Mouse (Mus musculus): ENCODE measurements at regions not wholly inside any gene's neighbourhood (a gene's known extent, or its start where the extent isn't known, plus 50 kb on each side); places are given as distances from the start of the nearest gene placed in this dataset.
"Not testable (repeated sequence)": the region's sequence is repeated elsewhere in the genome, so short reads cannot be mapped to it uniquely, and the experiment has no call there.

- no peak for DNase-seq (ENCODE audit: low spot score)
These were observed 304.7 kb upstream of the Shh start for GRCm38 (mm10) chr5:28771796-28772195.

GRCm38 (mm10) chr5:28756171-28756948 lies 289.3 kb upstream of the Shh start:
- no peak for DNase-seq (ENCODE audit: low spot score)

DNA sequence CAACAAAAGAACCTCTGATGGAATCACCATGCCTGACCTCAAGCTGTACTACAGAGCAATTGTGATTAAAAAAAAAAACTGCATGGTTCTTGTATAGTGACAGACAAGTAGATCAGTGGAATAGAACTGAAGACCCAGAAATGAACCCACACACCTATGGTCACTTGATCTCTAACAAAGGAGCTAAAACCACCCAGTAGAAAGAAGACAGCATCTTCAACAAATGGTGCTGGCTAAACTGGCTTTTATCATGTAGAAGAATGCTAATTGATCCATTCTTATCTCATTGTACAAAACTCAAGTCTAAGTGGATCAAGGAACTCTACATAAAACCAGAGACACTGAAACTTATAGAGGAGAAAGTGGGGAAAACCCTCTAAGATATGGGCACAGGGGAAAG lies 284.8 kb upstream of the Shh start:
- DNase-seq (ENCODE audit: low spot score) = not testable (repeated sequence)

DNA sequence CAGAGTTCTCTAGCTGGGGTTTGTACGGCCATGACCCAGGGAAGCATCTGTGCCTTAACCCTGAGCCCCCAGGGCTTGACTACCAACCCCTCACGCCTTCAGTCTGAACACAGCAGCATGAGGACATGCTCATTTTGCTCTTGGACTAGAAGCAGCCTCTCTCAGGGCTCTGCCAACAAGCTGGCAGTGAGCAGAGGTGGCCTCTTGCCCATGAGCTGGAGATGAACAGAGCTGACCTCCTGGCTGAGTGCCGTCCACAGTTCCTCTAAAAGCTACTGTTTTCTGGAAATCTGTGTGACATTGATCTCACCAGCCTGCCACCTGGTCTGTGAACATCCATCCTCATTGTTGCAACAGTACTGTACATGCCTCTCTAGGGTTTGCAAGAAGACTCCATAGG lies 267.7 kb upstream of the Shh start:
- DNase-seq (ENCODE audit: low spot score) = no peak

DNA sequence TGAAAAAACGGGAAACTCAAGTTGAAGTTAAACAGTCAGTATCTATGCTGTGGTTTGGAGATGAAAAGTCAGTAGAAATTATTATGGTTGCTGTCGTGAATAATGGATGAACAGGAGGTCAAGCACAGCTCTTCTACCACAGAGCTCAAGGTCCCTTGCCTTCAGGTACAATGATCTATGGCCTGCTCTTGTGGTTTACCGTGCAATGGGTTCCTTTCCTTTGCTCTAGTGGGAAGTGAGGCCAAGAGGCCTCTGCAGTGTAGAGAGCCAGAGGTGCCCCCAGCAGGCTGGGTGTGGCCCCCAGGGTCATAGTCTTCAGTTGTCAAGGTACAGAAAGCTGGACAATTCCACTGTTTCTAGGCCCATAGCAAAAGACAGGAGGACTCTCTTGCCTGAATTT lies 255.0 kb upstream of the Shh start:
- no peak for DNase-seq (ENCODE audit: low spot score)

DNA sequence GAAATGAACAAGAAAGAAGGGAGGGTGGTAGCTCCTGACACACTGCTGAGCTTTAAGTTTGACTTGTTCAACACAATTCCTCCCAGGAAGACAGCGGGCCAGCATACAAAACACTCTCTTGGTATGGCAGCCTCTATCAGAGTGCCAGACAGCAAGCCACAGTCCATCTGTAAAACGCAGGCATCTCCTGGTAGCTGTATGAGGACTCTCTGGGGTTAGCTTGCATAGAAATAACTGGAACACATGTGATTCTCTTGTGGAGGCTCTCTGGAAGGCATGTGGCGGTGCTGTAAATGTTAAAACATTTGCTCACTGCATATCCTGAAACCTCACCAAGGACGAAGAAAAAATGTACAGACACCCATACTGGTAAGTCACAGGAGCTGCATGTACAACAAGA lies 247.9 kb upstream of the Shh start:
- no peak for DNase-seq (ENCODE audit: low spot score)

DNA sequence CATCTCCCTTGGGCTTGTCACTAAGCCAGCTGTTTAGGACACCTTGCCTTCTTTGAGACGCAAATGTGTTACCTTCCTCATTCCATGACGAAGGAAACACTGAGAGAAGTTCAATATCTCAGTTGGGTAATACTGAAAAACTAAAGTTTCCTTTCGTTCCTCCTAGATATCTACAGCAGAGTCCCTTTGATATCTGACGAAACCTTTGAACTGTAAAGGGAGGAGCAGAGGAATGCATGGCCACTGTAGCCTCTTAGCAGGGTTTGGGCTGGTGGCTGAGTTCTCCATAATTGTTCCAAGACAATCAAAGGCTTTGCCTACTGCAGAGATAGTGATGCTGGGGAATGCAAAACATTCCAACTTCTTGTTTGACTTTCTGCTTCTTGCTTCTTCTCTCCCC lies 243.5 kb upstream of the Shh start:
- DNase-seq (ENCODE audit: low spot score) = no peak

DNA sequence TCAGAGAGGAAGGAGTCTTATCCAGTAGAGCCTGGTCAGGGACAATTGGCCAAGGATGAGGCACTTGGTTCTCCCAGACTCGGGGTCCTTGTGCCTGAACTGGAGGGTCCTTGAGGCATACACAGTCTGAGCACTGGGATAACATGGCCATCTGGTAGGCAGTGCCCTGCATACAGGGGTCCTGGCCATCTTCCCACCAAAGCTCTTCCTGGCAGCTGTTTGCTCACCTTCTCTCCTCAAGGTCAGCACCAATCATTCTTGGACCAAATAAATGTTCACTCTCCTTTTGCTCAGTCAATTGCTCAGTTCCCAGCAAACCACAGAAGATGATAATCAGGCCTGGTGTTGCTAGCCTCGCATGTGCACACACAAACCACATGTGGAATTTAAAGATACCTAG lies 242.6 kb upstream of the Shh start:
- DNase-seq (ENCODE audit: low spot score) = no peak

GRCm38 (mm10) chr5:28704359-28704758 lies 237.3 kb upstream of the Shh start:
- DNase-seq (ENCODE audit: low spot score) = no peak

- no peak for DNase-seq (ENCODE audit: low spot score)
These were observed 229.9 kb upstream of the Shh start for GRCm38 (mm10) chr5:28696966-28697365.

DNA sequence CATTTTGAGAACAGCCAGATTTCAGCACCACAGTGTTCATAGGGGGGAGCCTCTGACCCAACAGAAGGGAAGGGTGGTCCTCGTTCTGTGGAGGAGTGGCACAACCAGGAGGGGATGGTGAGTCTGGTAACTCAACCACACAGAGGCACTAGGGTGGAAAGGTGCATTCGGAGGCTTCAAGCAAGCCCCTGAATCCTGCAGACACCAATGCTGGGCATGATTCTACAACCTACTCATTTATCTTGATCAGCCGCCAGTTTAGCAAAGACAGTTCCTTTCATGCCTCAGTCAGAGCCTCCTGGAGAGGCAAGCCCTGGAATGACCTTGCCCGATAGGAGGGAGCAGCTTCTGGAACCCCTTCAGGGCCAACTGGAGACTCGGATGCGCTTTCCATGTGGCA lies 223.1 kb upstream of the Shh start:
- DNase-seq (ENCODE audit: low spot score) = no peak

DNA sequence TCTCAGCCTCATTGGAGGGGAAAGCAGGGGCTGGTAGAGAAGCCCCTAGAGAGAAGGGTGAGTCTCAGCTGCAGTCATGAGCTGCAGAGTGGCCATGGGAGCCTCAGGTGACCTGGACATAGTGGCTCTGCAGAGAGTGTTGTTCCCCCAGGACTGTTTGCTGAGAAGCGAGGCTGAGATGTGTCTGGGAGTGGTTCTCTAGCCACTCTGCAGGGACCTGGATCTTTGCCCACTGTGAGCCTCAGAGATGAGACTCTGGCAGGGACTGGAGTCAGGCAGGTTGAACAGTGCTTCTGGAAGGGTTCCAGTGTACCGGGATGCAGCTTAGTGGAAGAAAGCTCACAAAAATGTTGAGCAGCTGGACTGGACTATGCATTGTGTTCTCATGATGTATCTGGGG lies 222.6 kb upstream of the Shh start:
- DNase-seq (ENCODE audit: low spot score) = no peak

- DNase-seq (ENCODE audit: low spot score) = no peak
These were observed 222.1 kb upstream of the Shh start for GRCm38 (mm10) chr5:28689136-28689535.

DNA sequence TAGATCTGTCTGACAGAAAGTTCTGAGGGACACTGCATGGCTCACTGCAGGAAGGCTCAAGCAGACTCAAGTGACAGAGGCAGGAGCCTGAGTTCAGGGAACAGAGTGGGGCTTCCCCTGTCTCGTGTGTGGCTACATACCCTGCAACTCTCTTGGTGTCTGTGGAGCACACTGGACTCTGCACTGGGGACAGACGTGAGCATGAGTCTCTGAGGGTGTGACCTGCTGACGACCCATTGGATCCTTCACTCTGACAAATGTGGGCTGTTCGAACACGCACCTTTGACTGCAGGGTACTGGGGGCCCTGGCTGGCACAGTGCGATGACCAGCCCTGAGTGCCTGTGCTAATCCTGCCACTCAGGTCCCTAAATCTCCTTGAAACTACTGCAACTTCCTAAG lies 215.8 kb upstream of the Shh start:
- DNase-seq (ENCODE audit: low spot score) = no peak

GRCm38 (mm10) chr5:28680311-28680710 lies 213.3 kb upstream of the Shh start:
- DNase-seq (ENCODE audit: low spot score) = no peak

GRCm38 (mm10) chr5:28679761-28680160 lies 212.7 kb upstream of the Shh start:
- no peak for DNase-seq (ENCODE audit: low spot score)

- no peak for DNase-seq (ENCODE audit: low spot score)
These were observed 163.1 kb upstream of the Shh start for GRCm38 (mm10) chr5:28630186-28630585.

GRCm38 (mm10) chr5:28611885-28612284 lies 144.8 kb upstream of the Shh start:
- DNase-seq (ENCODE audit: low spot score) = no peak

- peak; percentile 35 for DNase-seq (ENCODE audit: low spot score)
These were observed 129.7 kb upstream of the Shh start for GRCm38 (mm10) chr5:28596537-28597314.

GRCm38 (mm10) chr5:28571347-28571998 lies 104.4 kb upstream of the Shh start:
- DNase-seq (ENCODE audit: low spot score) = no peak

DNA sequence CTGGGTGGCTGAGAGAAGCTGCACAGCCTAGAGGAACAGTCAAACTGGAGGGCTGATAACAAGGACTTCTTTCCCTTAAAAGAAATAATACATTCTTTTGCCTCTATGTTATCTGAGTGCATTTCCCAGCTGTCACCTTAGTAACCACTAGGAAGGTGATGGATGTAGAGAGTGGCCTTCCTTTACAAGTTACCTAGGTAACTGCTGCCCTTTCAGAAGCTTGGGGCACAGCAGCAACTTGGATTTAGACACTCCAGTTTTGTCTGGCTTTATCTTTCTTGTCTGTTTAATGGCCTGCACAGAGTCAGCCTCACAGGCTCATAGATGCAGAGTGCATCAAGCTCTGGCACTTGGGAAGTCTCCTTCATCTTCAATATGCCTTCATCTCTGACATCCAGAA lies 101.4 kb upstream of the Shh start:
- no peak for DNase-seq (ENCODE audit: low spot score)

DNA sequence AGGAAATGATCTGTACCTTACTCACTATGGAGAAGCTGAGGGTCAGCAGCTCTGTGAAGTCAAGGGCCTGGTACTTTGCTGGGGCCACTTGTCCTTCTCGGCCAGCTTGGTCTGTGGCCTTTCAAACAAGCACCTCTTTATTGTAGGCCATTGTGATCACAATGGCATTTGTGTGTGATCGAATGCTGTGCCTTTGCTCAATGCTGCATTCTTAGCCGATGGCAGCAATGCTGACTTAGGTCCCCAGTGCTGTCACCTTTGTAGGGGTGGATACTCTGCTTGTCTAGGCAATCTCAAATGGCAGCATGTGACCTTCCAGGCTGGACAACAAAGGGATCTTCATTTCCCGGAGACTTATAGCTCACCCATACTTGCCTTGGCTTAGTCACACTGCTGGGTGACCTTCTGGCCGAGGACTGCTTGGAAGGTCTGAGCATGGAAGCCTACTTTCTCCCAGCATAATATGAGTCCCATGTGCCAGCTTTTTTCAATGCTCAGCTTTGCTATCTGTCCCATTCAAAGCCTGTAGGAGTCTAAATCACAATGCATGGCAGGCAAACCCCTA lies 100.4 kb upstream of the Shh start:
- no peak for DNase-seq (ENCODE audit: low spot score)

GRCm38 (mm10) chr5:28563401-28563800 lies 96.3 kb upstream of the Shh start:
- DNase-seq (ENCODE audit: low spot score) = no peak

All from urinary bladder, postnatal 25 days (tissue).